Mouse (Mus musculus) frontal cortex, postnatal 25 days (tissue): ENCODE data around the gene Nudt4.

Experiments used
- DNase-seq, 2 experiments: peaks; one replicate each; pipeline ENCODE4 v3.0.0; 2022; ENCODE audit warnings: low spot score in 2 of 2

The Nudt4 gene

DNA sequence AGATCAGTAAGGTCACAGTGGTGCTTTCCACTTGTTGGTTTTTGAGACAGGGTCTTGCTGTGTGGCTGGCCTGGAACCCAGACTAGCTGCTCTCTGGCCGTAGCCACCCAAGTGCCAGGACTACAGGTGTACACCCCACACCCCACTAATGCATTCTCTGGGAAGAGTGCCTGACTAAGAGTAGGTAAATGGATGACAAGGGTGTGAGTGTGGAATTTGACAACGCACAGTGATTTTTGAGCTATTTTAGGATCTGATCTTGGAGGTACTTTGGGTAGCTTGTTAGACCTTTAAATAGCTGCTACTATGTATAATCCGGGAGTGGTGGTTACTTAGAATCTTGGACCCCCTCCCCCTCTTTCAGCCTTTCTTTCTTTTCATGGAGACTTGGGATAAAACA, 24.7 kb downstream of the Nudt4 start:
- no peak for DNase-seq

DNA sequence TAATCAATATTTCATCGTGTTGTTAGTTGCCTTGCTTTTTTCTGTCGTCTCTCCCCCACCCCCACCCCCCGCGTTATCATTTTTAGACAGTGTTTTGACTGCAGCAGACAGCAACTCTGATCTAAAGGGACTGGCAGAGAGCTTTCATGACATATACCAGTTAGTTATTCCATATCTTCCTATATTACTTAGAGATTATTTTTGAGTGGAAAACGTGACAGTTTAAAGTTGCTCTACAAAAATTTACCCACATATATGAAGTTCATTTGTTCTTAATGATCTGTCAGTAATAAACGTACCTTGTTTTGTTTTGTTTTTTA, 27.8 kb downstream of the Nudt4 start:
- DNase-seq, result no peak

DNA sequence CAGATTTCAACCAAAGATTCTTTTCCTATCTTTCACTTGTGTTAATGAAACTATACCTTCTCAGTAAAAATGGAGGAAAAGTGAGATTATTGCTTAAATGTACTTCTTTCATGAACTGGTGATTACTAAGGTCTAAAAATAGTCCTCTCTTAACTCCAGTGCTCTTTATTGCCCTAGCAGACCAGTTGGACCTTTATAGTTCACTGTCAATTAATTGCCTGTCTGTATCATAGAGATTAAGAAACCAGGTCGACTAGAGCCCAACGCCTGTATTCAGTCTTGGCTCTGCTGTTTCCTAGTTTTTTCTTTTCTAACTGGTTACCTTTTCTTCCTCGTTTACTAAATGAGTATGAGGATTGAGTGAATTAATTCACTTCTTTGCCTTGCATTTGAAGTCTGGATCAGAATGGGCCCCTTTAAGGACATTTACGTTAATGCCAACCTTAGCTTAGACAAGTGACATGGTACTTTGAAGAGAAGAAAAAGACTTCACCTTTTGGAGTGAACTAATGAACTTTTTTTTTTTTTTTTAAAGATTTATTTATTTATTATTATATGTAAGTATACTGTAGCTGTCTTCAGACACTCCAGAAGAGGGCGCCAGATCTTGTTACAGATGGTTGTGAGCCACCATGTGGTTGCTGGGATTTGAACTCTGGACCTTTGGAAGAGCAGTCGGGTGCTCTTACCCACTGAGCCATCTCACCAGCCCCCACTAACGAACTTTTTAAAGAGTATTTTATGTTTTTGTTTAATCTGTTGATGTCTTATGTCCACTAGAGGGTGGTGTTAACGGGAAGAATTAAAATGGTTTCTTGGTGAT, 28.3 kb downstream of the Nudt4 start:
- no peak for DNase-seq

DNA sequence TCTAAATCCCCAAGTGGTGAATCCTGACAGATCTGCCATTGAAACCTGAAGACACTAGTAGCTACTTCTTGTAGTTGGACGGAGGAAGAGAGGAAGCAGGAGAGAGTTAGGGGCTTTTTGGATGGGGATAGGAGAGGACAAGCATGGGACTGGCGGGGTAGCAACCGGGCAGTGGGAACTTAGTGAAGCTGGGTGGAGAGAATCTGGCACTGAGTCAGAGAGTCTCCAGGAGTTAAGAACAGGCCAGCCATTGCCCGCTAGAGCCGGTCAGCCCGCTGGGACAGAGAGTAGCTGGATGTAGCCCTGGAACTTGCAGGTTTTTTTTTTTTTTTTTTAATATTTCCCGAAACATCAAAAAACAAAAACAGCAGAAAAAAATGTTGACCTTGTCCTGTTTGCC, 30.6 kb downstream of the Nudt4 start:
- no peak for DNase-seq

DNA sequence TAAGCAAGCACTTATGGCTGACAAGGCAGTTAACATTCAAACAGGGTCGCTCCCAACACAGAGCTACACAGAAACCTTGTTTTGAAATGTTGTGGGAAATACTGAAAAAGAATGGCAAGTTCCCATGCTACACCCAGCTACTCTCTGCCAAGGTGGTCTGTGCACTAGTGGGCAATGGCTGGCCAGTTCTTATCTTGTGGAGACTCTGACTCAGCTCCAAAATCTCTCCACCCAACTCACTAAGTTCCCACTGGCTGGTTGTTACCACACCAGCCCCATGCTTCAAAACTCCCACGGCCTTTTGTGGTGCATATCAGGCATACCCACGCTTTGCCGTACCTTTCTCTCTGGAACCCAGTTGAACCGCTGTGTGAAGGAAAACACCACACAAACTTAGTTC, 31.0 kb downstream of the Nudt4 start:
- no peak for DNase-seq

DNA sequence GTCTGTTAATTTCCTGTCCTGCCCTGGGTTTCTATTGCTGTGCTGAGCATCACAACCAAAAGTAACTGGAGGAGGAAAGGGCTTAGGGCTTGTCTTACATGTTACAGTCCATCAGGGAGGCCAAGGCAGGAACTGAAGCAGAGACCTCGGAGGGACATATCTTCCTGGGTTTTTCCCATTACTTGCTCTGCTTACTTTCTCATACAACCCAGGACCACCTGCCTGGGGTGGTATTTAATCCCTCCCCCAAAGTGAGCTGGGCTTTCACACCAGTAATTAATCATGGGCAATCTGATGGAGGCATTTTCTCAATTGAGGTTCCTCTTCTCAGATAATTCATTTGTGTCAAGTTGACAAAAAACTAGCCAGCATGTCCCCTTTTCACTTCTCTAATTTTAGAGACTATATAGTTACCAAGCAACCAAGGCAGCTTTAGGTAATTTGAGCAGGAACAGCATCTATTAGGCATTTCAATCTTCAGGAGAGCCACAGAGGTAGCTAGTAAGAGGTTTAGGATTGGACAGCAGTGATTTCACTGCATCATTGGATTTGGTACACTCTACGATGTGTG, 33.3 kb downstream of the Nudt4 start:
- no peak for DNase-seq

DNA sequence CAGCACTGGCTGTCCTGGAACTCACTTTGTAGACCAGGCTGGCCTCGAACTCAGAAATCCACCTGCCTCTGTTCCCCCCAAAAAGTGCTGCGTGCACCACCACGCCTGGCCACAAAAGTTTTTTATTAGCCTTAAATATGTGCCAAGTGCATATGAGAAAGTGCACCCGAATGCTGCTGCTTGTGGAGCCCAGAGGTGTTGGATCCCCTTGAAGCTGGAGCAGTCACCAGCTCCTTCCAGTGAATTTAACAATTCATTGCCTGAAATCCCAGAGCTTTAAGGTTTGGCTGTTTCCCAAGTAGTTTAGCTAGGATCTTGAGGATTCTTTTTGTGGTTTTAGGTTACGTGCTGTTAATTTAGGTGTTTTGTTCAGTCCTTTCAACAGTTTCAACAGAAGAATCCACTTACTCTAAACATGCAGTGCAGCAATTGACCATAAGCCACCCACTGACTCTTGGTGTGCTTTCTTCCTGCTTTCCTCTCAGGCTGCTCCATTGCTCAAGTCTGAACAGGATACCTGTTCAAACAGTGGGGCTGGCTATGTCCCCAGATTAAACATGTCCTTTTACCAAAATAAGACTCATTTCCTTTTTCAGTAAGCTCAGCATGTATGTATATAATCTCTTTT, 37.3 kb downstream of the Nudt4 start:
- no peak for DNase-seq

DNA sequence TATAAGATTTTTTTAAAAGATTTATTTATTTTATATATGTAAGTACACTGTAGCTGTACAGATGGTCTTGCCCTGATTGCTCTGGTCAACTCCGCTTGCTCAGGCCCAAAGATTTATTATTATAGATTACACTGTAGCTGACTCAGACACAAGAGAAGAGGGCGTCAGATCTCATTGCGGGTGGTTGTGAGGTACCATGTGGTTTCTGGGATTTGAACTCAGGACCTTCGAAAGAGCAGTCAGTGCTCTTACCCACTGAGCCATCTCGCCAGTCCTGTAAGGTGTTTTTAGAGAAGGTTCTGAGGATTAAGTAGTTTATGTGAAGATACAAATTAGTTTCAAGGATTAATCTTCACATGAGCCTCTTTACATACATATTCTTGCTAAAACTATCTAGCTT, 38.1 kb downstream of the Nudt4 start:
- no peak for DNase-seq

DNA sequence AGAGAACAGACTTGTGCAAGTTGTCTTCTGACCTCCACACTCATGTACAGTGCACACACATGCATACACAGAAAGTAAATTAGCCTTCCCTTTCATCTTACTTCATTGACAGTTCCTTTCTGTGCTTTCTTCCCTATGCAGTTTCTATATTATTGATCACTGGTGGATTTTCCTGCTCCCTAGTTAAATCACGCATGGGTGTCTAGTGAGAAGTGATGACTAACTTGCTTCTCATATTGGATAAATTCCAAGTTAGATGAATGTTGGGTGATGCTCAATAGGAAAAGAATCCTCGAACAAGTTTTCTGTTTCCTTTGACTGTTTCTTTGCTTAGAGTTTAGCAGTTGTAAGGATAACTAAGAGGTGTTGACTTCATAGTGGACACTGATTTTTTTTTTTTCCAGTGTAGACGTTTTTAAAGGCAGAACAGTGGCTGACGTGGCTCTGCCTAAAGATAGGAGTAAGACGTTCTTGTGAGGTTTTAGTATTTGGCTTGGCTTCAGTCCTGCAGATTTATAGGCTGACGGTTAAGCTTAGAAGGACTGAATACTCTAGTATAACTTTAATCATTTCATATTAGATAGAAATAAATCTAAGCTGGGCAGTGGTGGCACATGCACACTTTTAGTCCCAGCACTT, 38.8 kb downstream of the Nudt4 start:
- DNase-seq, result no peak

DNA sequence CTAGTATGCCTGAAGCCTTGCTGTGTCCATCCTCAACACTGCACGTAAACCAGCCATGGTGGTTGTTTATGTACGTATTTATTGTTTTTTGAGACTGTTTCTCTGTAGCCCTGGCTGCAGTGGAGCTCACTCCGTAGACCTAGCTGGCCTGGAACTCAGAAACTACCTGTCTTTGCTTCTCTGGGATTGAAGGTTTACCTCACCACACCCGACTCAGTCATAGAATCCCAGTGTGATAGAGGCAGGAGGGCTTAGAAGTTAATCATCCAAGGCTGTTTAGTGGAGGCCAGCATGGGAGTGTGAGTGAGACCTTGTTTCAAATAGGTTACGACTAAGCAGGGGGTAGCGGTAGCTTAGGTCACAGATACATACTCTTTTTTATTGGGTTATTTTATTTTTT, 46.3 kb downstream of the Nudt4 start:
- DNase-seq, result no peak

DNA sequence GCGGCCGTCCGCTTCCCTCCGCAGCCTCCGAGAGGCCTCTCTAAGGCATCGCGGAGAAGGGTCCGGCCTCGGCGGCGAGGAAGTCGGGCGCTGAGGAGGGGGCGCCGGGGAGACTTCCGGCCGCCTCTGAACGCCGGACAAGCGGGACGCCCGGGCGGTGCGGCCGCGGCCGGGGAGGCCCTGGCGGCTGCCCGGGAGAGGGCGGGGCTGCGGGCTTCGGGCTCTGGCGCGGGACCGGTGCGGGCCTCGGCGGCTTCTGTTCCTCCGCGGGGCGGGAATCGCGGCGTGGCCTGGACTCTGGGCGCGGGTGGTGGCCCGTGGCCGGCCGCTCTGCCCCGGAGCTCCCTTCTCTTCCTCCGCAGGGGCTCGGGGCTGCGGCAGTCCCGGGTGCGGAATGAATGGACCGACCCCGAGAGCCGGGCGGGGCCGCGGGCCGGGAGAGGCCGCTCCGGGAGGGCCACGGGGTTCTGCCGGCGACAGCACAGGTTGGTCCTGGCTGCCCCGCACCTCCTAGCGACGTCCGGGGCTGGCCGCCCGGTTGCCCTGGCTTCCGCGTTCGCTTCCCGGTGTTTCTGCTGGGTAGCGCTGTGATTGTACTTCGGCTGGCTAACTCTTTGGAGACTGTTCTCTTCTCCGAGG, 48.5 kb downstream of the Nudt4 start:
- DNase-seq, result peak; percentile 12 to 32

DNA sequence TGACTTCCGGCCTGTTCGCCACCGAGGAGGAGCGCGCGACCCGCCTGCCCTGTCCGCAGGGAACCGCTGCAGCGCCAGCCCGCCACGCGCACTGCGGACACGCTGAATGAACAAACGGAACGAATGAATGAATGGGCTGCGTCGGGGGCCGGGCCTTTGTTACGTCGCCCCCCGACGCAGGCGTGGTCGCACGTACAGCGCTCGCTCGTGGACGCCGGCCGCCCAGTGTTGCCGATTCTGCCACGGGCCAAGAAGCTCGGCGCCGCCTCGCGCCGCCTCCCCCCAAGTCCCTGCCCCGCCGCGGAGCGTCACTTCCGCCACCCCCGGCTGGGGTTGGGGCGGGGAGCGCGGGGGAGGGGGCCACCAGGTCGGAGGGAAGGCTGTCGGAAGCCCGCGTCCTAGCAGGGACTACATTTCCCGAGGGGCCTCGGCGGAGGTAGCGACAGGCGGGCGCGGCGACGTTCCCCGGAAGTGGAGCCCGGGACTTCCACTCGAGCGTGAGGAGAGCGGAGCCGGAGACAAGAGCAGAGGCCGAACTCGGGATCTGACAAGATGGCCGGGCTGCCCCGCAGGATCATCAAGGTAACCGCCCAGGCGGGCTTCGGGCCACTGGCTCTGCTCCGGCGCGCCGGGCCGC, 49.2 kb downstream of the Nudt4 start, which contains the start of gene Ube2n:
Gene Ube2n, plus strand, starts transcription at position 490 of the 637 bp plus-strand sequence.
- DNase-seq, result peak; percentile 95 to 96

DNA sequence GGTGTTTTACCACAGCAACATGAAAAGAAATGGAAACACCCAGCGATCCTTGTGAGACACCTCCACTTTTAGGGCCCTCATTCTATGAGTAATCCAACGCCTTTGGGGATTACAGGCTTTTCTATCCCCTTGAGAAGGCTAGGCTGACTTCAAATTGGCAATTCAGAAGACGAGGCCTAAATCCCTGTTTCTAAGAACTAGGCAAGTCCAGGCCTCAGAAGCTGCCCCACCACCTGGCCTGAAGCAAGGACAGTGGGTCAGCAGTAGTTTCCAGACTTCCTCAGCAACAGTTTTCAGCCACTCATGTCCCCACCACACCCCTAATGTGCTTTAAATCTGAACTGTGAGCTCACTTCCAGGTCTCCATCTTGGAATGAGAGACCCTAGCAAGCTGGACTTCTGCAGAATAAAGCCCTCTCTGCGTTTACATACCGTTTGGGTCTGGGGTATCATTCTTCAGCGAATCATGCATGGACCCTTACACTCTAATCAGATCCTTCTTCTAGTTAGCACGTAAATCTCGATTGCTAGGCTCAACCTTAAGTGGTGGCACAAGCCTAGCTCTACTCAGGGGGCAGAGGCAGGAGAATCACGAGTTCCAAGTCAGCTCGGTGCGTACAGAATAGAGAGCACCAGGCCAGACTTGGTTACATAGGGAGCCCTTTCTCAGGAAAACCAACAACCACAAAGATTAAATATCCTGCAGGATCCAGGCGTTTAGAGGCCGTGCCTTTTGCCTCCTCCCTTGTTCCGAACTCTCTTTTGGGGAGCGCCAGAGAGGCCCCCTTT, 50.0 kb downstream of the Nudt4 start:
- DNase-seq, result no peak

DNA sequence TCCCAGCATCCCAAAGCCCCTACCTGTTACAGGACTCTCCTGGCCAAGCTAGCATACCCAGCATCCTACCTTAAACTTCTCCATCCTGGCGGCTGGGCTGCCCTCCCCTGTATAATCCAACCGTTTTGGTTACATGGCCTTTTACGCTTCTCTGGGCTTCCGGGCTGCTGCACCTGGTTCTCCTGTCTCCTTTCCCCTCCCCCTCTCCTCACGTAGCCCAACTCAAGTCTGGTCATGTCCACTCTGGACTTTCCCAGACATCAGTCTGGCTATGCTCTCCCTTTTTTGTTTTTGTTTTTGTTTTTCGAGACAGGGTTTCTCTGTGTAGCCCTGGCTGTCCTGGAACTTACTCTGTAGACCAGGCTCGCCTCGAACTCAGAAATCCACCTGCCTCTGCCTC, 51.3 kb downstream of the Nudt4 start:
- DNase-seq, result no peak

DNA sequence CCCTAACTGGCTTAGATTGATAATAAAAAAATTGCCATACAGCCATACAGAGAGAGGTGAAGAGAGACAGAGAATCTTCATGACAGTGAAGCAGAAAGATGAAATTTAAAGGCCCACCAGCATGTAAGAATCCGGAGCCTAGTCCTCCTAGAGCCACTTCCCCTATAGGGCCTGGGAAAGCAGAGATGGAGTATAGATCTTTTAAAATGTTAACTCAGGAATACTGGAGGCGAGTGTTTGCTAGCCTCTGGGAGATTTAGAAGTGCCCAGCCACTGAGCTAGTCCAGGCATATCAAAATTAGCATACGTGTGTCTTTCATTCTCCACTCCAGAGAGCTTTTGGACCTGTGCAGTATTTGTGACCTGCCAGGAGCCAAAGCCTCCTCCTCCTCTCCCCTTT, 54.7 kb downstream of the Nudt4 start:
- DNase-seq, result no peak

DNA sequence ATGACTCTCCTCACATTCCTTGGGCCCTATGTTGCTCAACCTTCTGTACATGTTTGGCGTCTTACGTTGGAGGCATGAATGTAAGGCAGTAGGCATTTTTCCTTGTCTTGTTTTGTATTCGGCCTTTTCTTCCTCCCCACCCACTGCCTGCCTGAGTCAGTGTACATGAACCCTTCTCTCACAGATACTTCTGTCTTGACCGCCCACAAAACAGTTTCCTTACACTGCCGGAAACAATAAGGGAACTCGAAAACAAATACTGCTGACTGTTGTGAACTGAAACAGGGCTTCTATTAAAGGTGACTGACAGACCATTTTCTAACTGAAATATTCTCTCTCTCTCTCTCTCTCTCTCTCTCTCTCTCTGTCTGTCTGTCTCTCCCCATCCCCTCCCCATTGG, 55.2 kb downstream of the Nudt4 start:
- no peak for DNase-seq

DNA sequence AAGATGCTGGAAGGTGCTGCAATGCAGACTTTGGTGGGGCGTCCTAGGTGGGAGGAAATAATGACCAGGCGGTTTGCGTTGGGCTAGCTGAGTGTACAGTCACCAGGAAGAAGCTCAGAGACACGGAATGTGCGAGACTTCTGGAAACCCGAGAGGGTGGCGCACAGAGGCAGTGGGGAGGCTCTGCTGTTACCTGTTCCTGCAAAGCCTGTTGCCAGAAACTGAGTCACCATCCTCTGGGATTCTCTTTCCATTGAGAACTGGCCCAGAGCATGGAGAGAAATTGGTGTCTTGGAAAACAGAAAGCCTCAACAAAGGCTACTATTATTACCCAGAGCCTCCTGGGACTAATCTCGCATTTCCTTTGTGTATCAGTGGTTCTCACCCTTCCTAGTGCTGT, 55.8 kb downstream of the Nudt4 start:
- no peak for DNase-seq

DNA sequence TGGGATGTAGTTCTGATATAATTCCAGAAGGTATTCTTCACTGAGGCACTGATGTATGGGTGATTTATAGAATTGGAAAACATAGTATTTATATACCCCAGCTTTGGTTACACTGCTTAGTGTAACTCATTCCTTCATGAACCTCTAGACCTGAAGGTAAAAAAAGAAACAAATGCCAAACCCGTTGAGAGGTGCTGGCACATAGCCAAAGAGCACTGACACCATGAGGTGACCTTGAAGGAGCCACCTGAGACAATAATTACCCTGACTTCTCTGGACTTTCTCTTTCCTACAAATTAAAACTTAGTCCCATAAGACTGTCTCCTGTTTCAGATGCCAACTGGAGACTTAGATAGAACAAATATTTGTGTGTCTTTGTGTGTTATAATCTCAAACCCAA, 59.6 kb downstream of the Nudt4 start:
- DNase-seq, result no peak

DNA sequence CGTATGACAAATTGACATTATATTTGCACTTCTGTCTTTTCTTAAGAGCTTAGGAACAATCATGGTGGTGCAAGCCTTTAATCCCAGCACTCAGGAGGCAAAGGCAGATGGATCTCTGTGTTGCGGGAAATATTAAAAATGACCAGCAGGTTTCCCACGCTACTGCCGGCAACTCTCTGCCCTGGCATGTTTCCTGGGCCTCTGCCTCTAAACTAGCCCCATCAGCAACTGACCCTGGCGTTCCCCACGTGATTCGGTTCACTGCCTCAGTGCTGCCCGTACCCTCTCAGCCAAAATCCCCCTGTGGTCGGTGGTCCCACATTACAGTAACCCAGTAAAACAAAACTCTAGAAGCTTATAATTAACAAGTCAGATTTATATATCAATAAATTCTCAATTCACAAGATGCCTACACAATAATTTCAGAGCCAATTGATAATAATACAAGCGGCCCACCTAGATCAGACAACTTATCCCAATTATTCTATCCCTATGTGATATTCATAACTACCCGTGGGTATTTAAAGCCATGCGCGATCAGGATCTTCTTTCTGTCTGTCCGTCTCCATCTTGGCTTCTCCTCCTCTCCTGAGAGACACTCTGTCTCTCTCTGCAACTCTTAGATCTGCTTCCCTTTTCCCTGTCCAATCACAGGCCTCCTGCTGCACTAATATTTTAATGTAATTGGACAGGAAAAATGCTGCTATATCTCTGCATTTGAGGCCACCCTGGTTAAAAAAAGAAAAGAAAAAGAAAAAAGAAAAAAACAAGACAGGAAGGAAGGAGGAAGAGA, 60.3 kb downstream of the Nudt4 start:
- DNase-seq, result no peak

DNA sequence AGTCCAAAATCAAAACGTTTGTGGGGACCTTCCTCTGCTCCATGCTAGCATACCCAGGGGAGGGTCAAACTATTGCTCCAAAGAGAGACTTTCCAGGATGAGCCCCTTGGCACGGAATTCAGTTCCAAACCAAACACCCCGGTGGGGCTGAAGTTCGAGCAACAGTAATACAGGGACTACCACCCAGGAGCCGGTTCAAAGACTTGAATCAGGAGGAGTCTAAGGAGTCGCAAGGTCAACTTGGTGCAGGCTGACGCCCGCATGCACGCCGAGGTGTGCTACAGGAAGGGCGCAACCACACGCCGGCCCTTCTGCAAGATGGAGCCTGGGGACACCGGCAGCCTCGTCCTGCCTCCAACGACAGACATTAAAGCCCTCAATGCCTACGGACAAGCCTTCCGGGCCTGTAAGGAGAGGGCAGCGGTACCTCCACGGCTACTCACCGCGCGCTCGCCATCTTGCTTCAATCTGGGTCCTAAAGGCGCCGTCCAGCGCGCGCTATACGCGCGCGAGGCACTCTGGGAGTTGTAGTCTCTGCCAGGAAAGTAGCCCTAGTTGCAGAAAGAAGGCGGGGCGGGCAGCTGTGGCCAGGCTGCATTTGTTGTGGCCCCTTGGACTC, 62.4 kb downstream of the Nudt4 start, which contains the start of gene Mrpl42:
Gene Mrpl42, minus strand, starts transcription at position 478 of the 619 bp plus-strand sequence.
- DNase-seq, result peak; percentile 70
